Mouse (Mus musculus) Muller cell, postnatal 12 days (primary cell): ENCODE results near the gene Tango6.
A peak's percentile ranks its signal among the peaks of the same experiment; 100 is the strongest.

Experiments used
- DNase-seq: peaks from one replicate; pipeline ENCODE4 v3.0.0-alpha.2; 2015; ENCODE audit errors: inconsistent ontology term

Gene Tango6

DNA sequence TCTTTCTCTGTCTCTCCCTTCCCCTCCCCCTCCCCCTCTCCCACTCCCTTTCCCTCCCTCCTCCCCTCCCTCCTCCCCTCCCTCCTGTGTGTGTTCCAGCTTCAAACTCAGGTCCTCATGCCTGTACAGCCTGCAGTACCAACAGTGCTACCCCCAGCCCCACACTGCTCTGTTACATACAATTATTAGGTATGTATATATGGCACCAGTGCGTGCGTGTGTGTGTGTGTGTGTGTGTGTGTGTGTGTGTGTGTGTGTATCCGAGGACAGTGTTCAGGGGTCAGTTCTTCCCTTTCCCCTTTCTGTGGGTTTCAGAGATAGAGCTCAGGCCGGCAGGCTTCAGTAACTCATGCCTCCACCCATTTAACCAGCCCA is 134.3 kb downstream of the Tango6 start:
- DNase-seq: no peak

DNA sequence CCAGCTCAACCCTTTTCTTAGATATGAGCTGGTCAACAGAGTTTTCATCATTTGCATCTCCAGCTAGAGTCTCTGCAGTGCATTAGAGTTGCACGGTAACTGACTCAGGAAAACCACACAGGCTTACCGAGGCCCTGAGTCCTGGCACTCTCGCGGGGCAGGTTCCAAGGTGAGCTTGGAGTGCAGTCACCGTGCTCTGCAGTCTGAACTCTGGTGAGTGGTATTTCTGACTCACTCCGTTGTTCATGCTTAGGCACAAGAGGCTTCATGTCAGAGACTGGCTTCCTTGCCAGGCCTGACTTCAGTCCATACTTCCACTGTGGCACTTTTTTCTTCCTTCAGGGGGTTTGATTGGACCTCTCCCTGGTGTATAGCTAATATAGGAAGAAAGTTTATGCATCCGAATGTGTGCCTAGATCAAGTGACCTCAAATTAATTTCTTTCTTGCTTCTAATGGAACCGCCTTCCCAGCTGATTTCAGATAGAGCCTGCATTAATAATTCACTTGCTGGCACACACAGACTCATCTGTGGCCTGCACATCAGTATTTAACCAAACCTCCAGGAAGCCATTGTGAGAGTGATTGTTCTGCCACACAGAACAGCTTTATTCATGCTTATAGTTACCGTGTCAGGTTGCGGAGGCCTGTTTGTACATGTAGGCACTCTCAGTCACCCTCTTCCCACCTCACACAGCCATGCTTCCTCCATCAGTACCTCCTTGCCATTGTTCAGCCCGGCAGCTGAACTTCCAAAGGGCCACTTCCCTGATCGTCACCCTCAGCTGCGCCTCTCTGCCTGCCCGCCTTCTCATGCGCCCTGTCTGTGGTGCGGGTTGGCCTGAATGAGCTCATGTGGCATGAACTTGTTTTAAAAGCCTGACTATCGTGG is 136.0 kb downstream of the Tango6 start:
- DNase-seq: no peak

DNA sequence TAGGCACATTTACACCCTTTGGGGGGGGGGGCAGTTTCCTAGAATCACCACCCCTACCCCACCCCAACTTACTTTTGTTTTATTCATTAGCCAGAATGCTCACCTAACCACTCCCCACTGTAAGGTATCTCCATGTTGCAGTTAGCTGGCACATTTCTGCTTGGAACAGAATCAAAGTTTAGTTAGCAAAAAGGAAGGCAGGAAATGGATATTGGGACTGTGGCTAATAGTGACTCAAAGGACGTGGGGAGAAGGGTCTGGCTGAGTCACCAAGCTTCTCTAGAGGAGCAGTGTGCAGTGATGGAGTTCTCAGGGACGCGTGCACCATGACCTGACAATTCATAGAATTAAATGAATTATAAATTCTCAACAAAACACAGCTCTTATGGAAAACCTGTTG is 136.7 kb downstream of the Tango6 start:
- DNase-seq: no peak

DNA sequence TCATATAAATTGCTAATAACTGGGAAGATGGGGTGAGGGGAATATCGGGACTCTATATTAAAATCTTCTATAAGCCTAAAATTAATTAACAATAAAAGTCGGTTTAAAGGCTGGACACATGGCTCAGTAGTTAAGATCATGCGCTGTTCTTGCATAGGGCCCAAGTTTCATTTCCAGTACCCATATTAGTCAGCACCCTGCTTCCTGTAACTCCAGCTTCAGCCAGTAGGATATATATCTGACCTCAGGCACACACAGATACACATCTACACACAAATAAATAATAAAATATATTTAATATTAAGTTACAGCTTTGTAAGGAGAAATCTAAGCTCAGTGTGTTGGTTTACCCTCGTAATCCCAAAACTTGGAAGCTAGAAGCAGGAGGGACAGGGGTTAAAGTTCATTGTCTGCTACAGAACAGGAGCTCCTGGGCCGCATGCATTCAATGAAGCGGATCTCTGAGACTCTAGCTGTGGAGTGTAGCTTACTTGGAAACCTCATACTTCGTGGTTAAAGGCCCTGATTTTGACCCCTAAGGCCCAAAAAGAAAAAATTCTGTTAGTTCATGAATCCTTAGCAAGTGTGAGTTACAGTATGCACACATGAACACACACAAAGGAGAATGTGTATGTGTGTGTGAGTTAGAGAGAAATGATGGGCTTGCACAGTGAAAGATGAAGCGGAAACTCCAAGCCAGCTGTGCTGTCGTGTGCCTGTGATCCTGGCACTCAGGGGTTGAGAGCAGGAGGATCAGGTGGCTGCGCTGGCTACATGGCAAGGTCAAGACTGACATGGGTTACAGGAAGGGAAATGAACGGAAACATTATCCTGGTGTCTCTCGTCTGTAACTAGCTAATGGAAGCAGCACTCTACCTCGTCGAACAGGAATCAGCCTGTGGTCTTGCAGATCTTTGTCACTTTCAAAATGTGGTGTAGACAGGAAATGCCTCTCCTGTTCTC is 138.0 kb downstream of the Tango6 start:
- no peak for DNase-seq

DNA sequence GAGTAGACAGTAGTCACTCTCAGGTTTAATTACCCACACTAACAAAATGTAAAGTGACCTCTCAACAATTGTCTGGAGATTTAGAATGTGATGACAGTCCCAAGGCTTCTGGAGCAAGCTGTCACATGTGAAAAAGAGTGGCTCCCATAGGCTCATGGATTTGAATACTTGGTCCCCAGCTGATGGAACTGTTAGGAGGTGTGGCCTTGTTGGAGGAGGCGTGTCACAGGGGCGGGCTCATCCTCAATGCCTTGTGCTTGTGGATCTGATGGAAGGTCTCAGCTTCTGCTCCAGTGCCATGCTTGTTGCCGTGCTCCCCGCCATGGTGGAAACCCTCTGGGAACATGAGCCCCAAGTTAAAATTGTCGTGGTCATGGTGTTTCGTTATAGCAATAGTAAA is 146.1 kb downstream of the Tango6 start:
- no peak for DNase-seq

DNA sequence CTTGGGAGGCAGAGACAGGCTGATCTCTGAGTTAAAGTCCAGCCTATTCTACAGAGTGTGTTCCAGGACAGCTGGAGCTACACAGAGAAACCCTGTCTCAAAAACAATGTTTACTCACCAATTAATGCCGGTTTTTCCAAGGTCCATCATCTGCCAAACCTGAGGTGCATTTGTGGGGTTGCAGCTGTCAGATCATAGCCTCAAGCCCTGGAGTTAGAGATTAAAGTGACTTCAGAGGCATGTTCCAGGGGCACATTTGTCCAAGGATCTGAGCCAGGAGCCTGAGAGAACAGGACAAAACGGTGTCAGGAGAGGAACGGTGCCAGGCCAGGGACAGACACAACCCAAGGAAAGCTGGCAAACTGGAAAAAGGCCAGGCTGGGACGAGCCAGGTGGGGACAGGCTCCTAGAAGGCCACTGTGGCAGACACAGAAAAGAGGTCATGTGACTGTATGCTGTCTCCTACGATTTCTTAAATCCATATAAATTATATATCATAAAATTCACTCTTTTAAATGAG is 146.7 kb downstream of the Tango6 start:
- DNase-seq: no peak

DNA sequence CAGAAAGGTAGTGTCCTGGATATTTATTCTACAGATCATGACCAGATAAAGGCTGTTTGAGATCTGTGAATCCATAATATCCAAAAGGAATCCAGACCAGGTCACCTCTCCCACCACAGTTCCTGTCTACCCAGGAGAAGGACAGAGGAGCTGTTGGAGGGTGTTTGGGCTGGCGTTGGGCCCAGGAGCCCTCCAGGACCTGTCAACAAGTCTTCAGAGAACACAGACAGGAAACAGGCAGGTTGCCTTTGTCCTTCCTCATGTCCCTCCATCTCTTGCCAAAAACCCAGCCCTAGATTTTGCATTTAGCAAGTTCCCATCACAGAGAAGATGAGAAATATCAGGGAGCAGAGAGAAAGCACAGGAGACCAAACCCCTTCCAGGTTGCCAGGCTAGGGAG is 152.0 kb downstream of the Tango6 start:
- DNase-seq: no peak

DNA sequence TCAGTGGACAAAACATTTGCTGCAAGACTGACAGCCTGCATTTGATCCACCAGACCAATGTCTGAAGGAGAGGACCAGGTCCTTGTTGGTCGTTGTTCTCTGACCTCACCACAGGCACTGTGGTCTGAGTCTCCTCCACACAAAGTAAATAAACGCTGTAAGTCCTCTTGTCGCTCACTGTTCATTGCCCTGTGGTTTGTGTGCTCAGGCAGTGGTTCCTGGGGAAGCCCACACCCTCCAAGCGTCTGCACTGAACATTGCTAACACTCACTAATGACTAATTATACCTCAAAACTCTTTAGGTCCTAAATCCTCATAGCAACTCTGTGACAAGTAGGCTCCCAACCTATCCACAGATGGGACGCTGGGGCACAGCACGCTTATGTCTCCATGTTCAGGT is 153.7 kb downstream of the Tango6 start:
- DNase-seq: no peak

DNA sequence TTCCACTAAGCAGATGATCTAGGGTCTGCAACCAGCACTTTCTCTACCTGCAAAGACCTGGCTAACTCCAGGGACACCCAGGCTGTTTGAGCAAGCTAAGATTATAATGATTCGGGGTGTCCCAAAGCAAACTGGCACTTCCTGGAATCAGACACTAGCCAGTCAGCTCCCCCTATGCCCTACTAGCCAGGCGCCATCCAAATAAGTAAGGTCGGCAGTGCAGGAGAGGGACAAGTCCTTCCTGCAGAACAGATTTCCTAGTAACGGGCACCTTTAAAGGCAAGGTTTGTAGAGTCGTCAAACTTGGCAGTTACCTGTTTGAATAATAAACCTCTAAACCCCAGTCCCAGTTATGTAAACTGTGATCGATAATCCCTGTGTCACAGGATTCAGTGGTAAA is 155.9 kb downstream of the Tango6 start:
- DNase-seq: no peak

DNA sequence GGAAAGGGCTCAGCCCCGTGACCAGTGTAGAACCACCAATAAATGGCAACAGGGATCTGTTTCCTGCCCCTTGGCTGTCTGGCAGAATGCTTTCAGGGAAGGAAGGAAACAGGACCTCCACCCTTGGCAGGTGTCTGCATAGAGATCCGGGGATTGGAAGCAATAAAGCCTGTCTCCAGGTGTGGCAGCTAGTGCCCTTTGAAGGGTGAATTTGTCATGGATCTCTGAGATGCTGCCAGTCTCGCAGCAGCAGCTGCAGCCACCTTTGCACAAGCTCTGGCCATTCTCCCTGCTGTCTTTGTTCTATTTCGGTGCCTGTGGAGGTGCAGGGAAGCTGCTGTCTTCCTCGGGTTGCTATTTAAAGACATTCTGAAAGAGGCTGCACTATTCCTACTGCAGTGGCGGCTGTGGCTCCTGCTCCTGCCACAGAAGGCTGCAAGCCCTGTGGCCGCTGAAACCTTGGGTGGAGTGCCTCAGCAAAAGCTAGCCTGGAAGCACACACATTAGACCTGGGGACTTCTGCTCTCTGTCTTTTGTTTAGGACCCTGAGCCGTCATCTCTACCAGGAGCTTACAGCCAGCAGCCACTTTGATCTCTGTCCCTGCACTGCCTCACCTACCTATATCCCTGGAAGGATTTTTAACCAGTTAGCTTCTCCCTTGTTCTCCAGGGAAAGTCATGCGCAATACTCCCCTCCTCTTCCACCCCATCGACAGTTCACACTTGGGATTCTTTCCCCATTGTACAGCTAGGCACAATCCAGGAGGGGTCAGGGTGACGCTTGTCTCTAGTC is 156.5 kb downstream of the Tango6 start:
- no peak for DNase-seq

DNA sequence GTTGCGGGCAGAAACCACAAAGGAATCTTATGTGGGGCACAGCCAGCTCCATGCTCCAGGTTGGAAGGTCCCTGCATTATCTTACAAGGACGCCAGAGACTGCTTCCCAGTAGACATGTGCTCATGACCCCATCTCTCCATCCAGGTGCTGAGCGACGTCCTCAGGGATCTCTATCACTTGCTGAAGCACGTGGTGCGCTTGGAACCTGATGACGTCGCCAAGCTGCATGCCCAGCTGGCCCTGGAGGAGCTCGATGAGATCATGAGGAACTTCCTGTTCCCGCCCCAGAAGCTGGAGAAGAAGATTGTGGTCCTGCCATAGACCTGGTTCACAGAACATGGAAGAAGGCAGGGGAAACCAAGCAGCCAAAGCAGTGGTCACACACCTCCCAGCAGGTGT is 167.2 kb downstream of the Tango6 start:
- no peak for DNase-seq

DNA sequence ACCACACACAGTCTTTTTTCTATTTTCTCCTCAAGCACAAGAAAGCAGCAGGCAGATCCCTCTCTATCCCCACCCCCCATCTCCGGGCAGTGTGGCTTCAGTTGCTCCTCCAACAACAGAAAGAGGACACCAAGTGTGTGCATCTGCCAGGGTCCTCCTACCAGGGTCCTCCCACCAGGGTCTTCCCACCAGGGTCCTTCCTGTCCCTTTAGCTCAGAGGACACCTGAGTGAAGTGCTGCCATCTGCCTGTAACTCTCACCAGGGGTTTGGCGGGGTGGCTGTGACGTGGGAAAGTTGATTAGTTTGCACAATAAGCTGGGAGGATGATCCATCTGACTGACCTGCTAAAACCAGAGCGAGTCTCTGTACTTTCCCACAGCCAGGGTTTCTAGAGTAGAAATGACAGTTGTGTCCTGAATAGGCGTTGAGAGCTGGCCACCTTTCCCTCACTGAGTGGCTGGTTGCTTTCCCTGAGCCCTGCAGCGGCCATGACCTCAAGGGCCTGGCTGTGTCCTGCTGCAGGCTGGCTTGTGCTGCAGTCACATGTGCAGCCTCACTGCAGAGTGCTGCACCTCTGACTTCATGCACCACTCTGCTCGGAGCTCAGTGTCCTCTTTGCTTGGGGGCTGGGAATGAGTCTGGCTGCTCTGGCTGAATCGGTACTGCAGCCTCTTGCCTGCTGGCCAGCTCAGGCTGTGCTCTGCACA is 171.8 kb downstream of the Tango6 start:
- DNase-seq: peak; percentile 12

DNA sequence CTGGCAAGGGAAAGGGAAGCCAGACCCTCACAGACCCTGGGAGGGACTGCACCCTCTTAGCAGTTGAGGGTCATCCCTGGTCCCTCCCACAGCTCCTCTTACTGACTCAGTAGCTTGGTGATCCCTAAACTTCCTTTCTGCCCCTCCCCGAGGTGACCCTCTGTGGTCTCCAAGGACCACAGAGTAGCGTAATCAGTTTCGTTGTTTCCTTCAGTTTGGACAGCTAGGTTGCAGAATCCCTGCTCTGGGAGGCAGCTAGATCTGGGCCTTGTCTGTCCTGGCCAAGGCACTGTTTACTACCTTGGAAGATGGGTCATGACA is 172.3 kb downstream of the Tango6 start:
- DNase-seq: no peak

DNA sequence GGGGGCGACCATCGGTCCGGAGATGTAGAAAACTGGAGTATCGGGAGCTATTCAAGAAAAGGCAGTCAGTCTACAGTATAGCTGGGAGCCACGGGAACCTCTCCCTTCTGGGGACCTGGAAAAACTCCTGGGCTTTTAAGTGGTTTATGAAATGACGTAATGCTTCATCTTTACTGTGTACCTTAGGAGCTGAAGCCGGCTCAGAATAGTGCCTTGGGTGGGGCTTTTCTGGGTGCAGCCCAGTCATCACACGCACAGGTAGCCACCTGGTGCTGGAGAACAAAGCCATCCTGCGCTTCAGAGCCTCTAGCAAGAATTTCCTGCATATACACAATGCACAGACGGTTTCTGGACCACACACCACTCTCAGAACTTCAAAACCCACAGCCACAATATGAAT is 180.0 kb downstream of the Tango6 start:
- DNase-seq: no peak

DNA sequence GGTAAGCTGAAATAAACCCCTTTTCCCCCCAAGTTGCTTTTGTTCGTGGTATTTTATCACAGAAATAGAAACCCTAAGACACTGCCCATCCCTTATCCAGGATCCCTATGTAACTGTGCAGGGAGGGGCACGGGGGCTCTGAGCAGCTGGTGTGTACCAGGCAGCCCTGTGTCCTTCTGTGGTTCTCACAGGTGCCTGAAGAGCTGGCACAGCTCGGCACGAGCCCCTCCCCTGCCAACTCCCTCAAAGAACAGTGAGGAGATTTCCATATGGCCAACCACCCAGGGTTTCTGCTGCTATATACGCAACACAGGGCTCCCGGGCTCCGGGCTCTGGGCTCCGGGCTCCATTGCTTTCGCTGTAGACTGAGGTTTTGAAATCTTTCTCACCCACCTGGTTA is 182.5 kb downstream of the Tango6 start:
- no peak for DNase-seq

DNA sequence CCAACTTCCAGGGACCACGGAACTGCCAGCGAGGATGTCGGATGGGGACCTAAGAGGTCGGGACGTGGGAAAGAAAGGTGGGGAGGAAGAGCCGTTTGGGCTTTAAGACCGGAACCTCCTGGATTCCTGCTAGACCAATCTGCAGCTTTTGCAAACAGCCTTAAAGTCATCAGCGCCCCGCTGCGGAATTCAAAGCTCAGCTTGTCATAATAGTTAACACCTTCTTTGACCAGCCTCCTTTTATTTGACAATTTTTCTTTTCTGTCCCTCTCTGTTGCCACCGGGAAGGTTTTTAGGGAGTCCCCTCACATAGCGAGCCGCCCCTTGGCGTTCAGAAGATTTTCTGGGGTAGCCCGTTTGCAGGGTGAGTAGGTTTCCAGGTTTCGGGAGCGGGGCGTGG is 187.2 kb downstream of the Tango6 start, which contains the start of gene Has3:
TSS of gene Has3 (plus strand) at position 192 of the 400 bp plus-strand sequence.
- no peak for DNase-seq

DNA sequence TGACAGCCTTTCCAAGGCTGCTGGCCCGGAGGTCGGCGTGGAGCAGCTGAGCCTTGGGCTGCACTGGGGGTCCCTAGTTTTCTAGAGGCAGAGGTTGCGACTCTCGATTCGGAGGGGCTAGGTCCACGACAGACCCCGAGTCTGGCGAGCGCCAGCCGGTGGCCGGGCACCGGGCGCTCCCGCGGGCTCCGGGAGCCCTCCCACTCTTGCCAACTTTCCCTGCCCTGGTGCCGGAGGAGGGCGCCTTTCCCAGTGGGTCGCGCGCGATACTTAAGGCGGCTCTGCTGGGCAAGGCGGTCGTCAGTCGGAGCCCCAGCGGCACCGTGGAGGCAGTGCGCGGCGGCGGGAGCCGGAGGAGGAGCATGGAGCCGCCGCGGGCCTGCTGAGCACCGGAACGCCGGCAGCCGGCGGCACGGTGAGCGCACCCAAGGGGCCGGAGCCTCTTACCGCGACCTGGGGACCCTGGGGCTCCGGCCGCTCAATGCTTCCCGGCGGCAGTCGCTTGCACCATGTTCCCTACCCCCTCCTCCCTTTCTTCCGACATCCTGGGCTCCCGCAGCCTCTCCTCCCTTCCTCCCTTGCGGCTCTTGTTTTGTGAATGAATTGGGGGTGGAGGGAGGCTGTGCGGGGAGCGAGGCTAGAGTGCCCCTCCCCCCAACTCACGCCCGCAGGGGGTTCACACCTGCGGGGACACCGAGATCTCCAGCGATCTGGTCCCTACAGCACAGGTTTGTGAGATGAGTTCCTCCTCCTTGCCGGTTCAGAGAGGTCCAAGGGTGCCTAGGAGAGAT is 187.9 kb downstream of the Tango6 start:
- DNase-seq: peak; percentile 70

DNA sequence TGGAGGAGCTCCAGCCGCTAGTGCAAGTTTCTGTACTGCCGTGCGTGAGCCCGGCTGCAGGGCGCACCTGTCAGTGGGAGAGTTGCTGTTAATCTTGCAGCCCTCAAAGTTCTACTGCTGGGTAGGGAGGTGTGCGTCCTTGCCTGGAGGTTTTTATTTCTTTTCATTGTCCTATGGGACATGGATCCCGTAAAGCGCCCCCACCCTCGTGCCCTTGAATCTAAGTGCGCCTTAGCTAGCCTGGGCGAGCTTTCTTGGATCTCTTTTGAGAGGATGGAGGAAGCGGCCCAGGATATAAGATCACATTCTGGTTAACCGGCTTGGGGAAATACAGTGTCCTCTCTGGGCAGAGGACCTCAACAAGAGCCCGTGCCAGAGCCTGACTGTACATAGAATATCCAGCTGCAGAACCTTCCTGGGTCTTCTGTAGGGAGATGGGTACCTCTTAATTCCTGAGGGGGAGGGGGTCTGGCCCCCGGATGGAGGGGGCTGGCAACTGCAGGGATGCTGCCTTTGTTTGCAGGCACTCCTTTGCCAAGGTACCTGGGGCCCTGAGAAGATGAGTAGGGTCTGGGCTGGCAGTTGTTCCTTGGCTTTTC is 188.6 kb downstream of the Tango6 start:
- DNase-seq: peak; percentile 15

DNA sequence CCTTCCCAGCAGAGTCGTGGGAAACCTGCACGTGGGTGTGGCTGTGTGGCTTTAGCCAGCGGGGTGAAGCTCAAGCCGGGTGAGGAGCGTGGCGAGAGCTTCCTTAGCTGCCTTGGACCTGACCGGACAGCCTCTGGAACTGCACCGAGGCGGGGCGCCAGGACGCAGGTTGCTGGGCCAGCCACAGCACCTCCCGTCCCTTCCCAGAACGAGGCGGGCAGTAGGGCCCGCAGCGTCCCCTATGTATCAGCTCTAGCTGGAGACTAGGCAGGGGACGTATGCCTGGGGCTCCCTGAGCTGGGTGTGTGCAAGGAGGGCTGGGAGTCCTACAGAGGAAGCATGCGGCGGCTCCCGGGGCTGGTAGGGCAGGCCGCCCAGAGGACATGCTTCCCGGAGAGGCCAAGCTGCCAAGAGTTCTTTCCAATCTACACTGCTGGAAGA is 189.1 kb downstream of the Tango6 start:
- peak; percentile 64 for DNase-seq
